Mouse (Mus musculus) small intestine, adult 2 months (tissue): ENCODE results near the gene Hoxa3. TPM values are rescaled to one million over a fixed set of nuclear protein-coding genes. Genes with fewer than 3 reads are reported as not detected.
A peak's percentile ranks its signal among the peaks of the same experiment; 100 is the strongest.

Experiments
- H3K27ac ChIP-seq: fragments of 200-500 bp; 2 replicates; pipeline ENCODE4 v1.5.1; 2012; ENCODE audit warnings: low read depth, low read length, control low read depth, inconsistent platforms; ENCODE audit not compliant: insufficient read depth
- H3K27me3 ChIP-seq: fragments of 200-500 bp; 2 replicates; pipeline ENCODE4 v1.6.1; 2012; ENCODE audit warnings: mild to moderate bottlenecking, moderate library complexity, low read length, inconsistent platforms; ENCODE audit not compliant: control insufficient read depth, insufficient read depth
- H3K36me3 ChIP-seq: fragments of 200-500 bp; 2 replicates; pipeline ENCODE4 v1.6.1; 2012; ENCODE audit warnings: mild to moderate bottlenecking, low read length, control low read depth, inconsistent platforms; ENCODE audit not compliant: control insufficient read depth, insufficient read depth
- H3K4me1 ChIP-seq: fragments of 200-500 bp; 2 replicates; pipeline ENCODE4 v1.6.1; 2012; ENCODE audit warnings: low read length, inconsistent platforms, mixed read lengths; ENCODE audit not compliant: control insufficient read depth, insufficient read depth, insufficient read length
- H3K4me3 ChIP-seq: fragments of 200-500 bp; 2 replicates; pipeline ENCODE4 v1.5.1; 2012; ENCODE audit warnings: low read depth, mild to moderate bottlenecking, control low read depth, inconsistent platforms, low read length, moderate library complexity
- CTCF ChIP-seq: fragments of 200-500 bp; IDR thresholded peaks from 2 replicates; pipeline ENCODE4 v1.5.1; 2012; ENCODE audit warnings: low read depth, mild to moderate bottlenecking, control low read depth, inconsistent platforms, low read length, moderate library complexity, mixed read lengths; ENCODE audit not compliant: insufficient replicate concordance, insufficient read length; ENCODE audit errors: extremely low read depth
- POLR2A ChIP-seq: fragments of 200-500 bp; IDR thresholded peaks from 2 replicates; pipeline ENCODE4 v1.6.1; 2012; ENCODE audit warnings: low read depth, mild to moderate bottlenecking, control low read depth, inconsistent platforms, low read length, moderate library complexity
- WGBS: fragments of 180-500 bp; shearing (Covaris S2); methylation state at CpG from one replicate; pipeline ENCODE4 v1.1.7; 2018; 5-methylcytosine and 5-hydroxymethylcytosine counted together
- polyA plus RNA-seq: library from polyadenylated mRNA; depleted of rRNA; stranded (reverse); fragments of >200 nt; gene quantifications from 2 replicates; pipeline ENCODE4 v1.2.3, GENCODE M21; 2012

The Hoxa3 gene
- polyA plus RNA-seq, 1 experiment, result 5.0 TPM

GRCm38 (mm10) chr6:52182793-52183192 lies 30.3 kb downstream of the Hoxa3 start:
- H3K4me3 ChIP-seq, result no peak overlapping the region
- H3K27me3 ChIP-seq, result peaks cover 29% of the 10 kb centered on the region
- peaks cover 12% of the 10 kb centered on the region for H3K4me1 ChIP-seq
- H3K36me3 ChIP-seq, result no peaks in the 10 kb centered on the region
- 29% methylated on average over 1 of the region's 1 CpGs for WGBS
- TF ChIP-seq CTCF, result no peak
- no peak for TF ChIP-seq POLR2A
- H3K27ac ChIP-seq, result no peak overlapping the region

DNA sequence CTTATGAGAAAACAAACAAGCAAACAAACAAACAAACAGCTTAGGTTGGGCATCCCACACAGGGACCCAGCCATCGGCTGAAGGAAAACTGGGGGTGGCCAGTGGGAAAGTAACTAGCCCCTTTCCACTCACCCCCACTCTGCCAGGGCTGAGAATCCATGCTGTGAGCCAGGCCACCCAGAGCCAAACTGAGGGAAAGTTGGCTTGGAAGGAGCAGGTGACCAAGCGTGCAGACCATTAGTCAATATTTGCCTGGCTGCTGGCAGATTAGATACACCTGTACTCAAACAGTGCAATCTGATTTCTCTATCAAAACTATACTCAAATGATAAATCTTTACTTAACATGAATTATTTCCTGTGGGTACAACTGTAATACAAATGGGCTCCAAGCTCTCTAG lies 31.1 kb downstream of the Hoxa3 start:
- H3K4me3 ChIP-seq, result no peak overlapping the region
- no peaks in the 10 kb centered on the region for H3K36me3 ChIP-seq
- no peak overlapping the region for H3K27ac ChIP-seq
- TF ChIP-seq CTCF (no peak), POLR2A (no peak)
- peaks cover 12% of the 10 kb centered on the region for H3K4me1 ChIP-seq
- peaks cover 32% of the 10 kb centered on the region for H3K27me3 ChIP-seq
- 36% methylated on average over 2 of the region's 2 CpGs for WGBS

DNA sequence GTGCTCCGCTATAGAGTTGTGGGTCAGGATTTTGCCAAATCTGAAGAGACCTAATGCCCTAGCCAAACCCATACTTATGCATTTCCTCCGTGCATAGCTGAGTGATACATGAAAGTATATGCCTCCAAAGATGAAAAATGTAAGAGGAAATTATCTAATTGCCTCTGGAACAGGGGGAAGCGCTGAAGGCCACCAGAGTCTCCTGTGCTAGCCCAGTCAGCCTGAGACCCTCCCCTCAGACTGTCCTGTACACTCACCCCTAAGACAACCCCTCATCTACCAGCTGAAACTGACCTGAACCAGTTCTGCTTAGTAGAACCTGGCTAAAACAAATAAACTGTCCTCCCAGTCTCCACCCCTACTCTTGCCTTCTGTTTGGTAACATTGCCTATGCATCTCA lies 32.4 kb downstream of the Hoxa3 start:
- no peaks in the 10 kb centered on the region for H3K36me3 ChIP-seq
- peak overlapping the region; percentile 46 for H3K27ac ChIP-seq
- no peak overlapping the region for H3K4me3 ChIP-seq
- TF ChIP-seq CTCF (no peak), POLR2A (no peak)
- peaks cover 28% of the 10 kb centered on the region for H3K27me3 ChIP-seq
- 79% methylated on average over 3 of the region's 3 CpGs for WGBS
- H3K4me1 ChIP-seq, result peaks cover 12% of the 10 kb centered on the region

- Histone ChIP-seq H3K36me3 (no peaks in the 10 kb centered on the region), H3K27me3 (peaks cover 28% of the 10 kb centered on the region), H3K27ac (peak overlapping the region; percentile 46; the same call in 1 of the 2 replicates), H3K4me3 (peak overlapping the region; percentile 32; the same call in 1 of the 2 replicates), H3K4me1 (peaks cover 12% of the 10 kb centered on the region)
- TF ChIP-seq POLR2A (no peak), CTCF (no peak)
- 80% methylated on average over 11 of the region's 11 CpGs for WGBS
These were observed 32.9 kb downstream of the Hoxa3 start for GRCm38 (mm10) chr6:52180213-52180710.

DNA sequence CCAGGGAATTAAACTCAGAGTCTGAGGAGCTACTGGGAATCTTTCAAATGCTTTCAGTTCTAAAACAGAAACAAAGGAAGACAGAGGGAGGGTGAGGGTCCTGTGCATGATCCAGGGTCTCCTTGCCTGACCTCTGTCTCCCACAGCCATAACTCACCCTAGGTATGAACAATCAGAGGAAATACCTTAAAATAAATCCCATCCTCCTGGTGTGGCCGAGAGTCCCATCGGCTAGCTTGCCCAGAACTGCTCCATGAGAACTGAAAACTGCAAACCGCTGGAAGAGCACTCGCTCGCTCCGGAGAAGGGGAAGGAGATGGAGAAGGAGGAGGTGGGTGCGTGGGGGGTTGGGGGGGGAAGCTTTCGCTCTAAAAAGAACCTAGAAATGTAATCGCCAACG lies 33.4 kb downstream of the Hoxa3 start:
- peak overlapping the region; percentile 48 for H3K4me3 ChIP-seq
- no peaks in the 10 kb centered on the region for H3K36me3 ChIP-seq
- H3K27me3 ChIP-seq, result peaks cover 31% of the 10 kb centered on the region
- WGBS, result 61% methylated on average over 10 of the region's 10 CpGs
- H3K4me1 ChIP-seq, result peaks cover 11% of the 10 kb centered on the region
- TF ChIP-seq CTCF, result no peak
- no peak for TF ChIP-seq POLR2A
- peak overlapping the region; percentile 69 for H3K27ac ChIP-seq

DNA sequence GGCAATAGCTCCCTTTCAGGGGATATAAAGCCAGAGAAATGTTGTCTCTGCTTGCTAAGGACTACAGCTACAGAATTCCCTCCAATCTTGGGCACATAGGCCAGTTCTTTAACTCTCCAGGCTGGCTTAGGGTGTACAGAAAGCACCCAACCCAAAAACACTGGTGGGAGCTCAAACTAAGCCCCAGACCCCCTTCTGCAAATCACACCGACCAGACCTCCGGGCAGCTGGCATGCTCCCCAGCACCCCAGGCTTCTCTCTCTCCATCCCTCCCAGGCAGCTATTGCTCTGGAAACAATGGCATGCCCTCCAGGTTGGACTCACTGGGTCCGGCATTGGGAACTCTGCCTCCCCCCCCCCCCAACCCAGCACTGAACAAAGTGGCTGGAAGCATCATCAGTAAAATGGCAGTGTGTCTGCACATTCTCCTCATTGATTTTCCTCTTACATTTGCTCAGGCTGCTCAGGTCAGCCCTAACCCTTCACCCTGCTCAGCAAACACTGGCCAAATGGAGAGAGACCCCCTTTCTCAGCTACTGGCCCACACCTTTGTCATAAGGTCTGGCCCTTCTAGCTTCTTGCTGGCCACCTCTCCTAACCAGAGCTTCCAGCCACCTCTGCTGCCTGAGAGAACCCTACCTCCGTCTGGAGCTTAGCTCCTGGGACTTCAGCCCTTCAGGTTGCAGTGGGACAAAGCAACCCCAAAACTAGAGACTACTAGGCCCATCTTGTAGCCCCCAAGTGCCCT lies 34.0 kb downstream of the Hoxa3 start:
- Histone ChIP-seq H3K4me1 (peaks cover 8% of the 10 kb centered on the region), H3K4me3 (peak overlapping the region; percentile 48), H3K27me3 (peaks cover 27% of the 10 kb centered on the region), H3K36me3 (no peaks in the 10 kb centered on the region), H3K27ac (peak overlapping the region; percentile 69)
- 62% methylated on average over 4 of the region's 4 CpGs for WGBS
- TF ChIP-seq POLR2A (no peak), CTCF (no peak)

DNA sequence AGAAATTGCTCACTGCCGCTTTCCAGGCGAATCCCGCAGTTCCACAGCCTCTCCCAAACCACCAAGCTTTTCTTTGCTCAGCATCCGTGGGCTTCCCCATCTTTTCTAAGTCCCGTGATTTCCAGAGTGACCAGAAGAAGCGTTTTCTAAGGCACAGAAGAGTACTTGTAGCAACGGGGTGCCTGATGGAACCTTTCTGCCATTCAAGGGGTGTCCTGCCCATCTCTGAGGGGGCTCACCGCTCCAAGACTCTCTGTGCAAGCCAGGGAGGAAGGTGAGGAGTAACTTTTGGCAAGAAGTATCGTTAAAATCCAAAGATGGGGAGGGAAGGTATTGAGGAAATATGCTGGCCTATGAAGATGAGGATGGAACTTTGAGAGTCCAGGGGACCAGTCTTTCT lies 35.3 kb downstream of the Hoxa3 start:
- H3K27me3 ChIP-seq, result peaks cover 32% of the 10 kb centered on the region
- peak overlapping the region; percentile 65 for H3K27ac ChIP-seq
- WGBS, result 52% methylated on average over 9 of the region's 9 CpGs
- H3K36me3 ChIP-seq, result no peaks in the 10 kb centered on the region
- no peaks in the 10 kb centered on the region; the same call in 1 of the 2 replicates for H3K4me1 ChIP-seq
- peak overlapping the region; percentile 60 for H3K4me3 ChIP-seq
- no peak for TF ChIP-seq CTCF
- no peak for TF ChIP-seq POLR2A
